Mouse (Mus musculus) midbrain, postnatal 0 days (tissue): ENCODE data around the gene Sox2. TPM values are rescaled to one million over a fixed set of nuclear protein-coding genes. Genes with fewer than 3 reads are reported as not detected.

Experiments used
- ATAC-seq: fragments of 200-750 bp; cut with Nextera tagmentation; 2 replicates; pipeline ENCODE4 v1.8.0; 2017; ENCODE audit warnings: moderate number of reproducible peaks, mild to moderate bottlenecking, moderate TSS enrichment, moderate library complexity; ENCODE audit not compliant: low FRiP score
- DNase-seq: peaks from one replicate; pipeline ENCODE4 v3.0.0-alpha.2; 2015; ENCODE audit warnings: low spot score
- H3K27ac ChIP-seq: fragments of 300-500 bp; sonication (generic); 2 replicates; pipeline ENCODE4 v1.5.1; 2014; ENCODE audit warnings: low read depth, mild to moderate bottlenecking, low read length, mixed read lengths
- H3K27me3 ChIP-seq: fragments of 300-500 bp; sonication (generic); 2 replicates; pipeline ENCODE4 v1.6.1; 2014; ENCODE audit warnings: low read length, control low read depth, mixed read lengths; ENCODE audit not compliant: insufficient read depth
- H3K36me3 ChIP-seq: fragments of 300-500 bp; sonication (generic); 2 replicates; pipeline ENCODE4 v1.6.1; 2014; ENCODE audit warnings: low read length, control low read depth, mixed read lengths; ENCODE audit not compliant: insufficient read depth
- H3K4me1 ChIP-seq: fragments of 300-500 bp; sonication (generic); 2 replicates; pipeline ENCODE4 v1.6.1; 2014; ENCODE audit warnings: mild to moderate bottlenecking, control low read depth, antibody characterized with exemption, low read length, mixed read lengths; ENCODE audit not compliant: insufficient read depth
- H3K4me2 ChIP-seq: fragments of 300-500 bp; sonication (generic); 2 replicates; pipeline ENCODE4 v1.6.1; 2014; ENCODE audit warnings: low read depth, mild to moderate bottlenecking, low read length, mixed read lengths; ENCODE audit not compliant: poor library complexity, severe bottlenecking
- H3K4me3 ChIP-seq: fragments of 300-500 bp; sonication (generic); 2 replicates; pipeline ENCODE4 v1.5.1; 2014; ENCODE audit warnings: low read depth, mild to moderate bottlenecking, low read length, moderate library complexity
- H3K9ac ChIP-seq: fragments of 300-500 bp; sonication (generic); replicated peaks from 2 replicates; pipeline ENCODE4 v1.6.1; 2014; ENCODE audit warnings: mild to moderate bottlenecking, low read length, moderate library complexity, mixed read lengths; ENCODE audit not compliant: poor library complexity, severe bottlenecking
- H3K9me3 ChIP-seq: fragments of 300-500 bp; sonication (generic); 2 replicates; pipeline ENCODE4 v1.6.1; 2016; ENCODE audit warnings: low read length, control low read depth
- CTCF ChIP-seq: IDR thresholded peaks from 2 replicates; pipeline ENCODE4 v1.5.1; 2016; ENCODE audit warnings: antibody characterized with exemption, mild to moderate bottlenecking
- WGBS: fragments of 180-500 bp; shearing (Covaris S2); extraction: QIAGEN DNeasy Blood & Tissue Kit; methylation state at CpG from one replicate; pipeline ENCODE4 v1.1.7; 2014; 5-methylcytosine and 5-hydroxymethylcytosine counted together
- polyA plus RNA-seq: library from polyadenylated mRNA; unstranded; fragments of >200 nt; fragmentation: Nextera tagmentation; extraction: Ambion mirVana; gene quantifications from 2 replicates; pipeline ENCODE4 v1.2.1, GENCODE M21; 2015
- total RNA-seq: library from RNA; depleted of rRNA; stranded (reverse); fragments of >200 nt; gene quantifications from 2 replicates; pipeline ENCODE4 v1.2.3, GENCODE M21; 2014

The Sox2 gene
- total and polyA plus RNA-seq, 2 experiments from 2014 or later = 29.7 to 79.1 TPM

DNA sequence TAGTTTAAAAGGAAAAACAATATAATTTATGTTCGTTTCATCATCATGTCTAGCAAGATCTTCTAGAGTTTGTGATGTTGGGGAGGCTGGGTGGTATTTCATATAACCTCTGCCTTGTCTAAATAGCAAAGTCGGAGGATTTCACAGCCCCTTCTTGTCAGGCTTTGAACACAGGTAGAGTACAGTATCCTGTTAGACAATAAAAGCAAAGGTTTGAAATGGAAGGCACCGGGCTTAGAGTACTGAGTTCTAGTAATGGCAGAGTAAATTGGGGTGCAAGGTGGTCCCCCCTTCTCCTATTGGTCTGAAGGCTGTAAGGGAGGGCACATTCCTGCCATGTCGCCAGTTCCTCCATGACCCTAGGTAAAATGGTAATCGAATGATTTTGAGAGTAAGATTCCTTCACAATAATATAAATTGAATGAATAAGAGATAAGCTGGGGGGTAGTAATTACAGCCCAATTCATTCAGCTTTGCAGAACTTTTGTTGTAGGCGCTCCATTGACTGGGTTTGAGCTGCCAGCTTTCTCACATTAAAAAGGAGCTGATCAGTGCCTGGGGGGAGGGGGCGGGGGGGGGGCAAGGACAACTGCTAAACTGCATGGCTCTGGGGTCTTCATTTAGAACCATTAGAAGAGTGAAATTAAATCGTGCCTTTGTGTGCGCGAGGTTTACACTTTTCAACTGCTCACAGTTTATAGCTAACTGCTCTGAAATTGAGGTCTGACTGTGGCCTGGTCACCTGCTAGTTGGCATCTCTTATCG, 5.3 kb downstream of the Sox2 start:
- Histone ChIP-seq H3K36me3 (no peaks in the 10 kb centered on the region), H3K4me2 (peak overlapping the region; percentile 40), H3K27ac (peak overlapping the region; percentile 48), H3K4me1 (no peaks in the 10 kb centered on the region), H3K9me3 (no peaks in the 10 kb centered on the region), H3K4me3 (peak overlapping the region; percentile 39), H3K27me3 (peaks cover 20% of the 10 kb centered on the region), H3K9ac (peak overlapping the region; percentile 51; the same call in 1 of the 2 replicates)
- TF ChIP-seq CTCF = no peak
- DNase-seq (no peak), ATAC-seq (no peak)
- 28% methylated on average over 11 of the region's 11 CpGs for WGBS

DNA sequence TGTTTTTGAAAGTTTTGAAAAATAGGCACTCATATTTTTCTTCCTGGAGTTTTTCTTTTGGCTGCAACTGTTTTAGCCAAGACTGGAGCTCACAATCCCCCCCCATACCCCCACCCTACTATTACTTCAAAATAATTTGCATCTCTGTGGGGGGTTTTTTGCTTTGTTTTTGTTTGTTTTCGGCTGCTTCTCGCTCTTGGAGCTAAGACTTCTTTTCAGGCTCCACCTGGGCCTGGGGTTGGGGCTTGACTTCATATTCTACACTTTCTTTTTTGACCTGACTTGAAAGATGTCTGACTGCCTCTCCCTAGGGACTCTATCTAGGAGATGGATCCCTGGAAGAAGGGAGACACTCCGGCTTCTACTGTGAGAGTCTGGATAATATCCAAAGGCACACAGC, 5.9 kb downstream of the Sox2 start:
- DNase-seq = no peak
- peaks cover 24% of the 10 kb centered on the region for H3K27me3 ChIP-seq

DNA sequence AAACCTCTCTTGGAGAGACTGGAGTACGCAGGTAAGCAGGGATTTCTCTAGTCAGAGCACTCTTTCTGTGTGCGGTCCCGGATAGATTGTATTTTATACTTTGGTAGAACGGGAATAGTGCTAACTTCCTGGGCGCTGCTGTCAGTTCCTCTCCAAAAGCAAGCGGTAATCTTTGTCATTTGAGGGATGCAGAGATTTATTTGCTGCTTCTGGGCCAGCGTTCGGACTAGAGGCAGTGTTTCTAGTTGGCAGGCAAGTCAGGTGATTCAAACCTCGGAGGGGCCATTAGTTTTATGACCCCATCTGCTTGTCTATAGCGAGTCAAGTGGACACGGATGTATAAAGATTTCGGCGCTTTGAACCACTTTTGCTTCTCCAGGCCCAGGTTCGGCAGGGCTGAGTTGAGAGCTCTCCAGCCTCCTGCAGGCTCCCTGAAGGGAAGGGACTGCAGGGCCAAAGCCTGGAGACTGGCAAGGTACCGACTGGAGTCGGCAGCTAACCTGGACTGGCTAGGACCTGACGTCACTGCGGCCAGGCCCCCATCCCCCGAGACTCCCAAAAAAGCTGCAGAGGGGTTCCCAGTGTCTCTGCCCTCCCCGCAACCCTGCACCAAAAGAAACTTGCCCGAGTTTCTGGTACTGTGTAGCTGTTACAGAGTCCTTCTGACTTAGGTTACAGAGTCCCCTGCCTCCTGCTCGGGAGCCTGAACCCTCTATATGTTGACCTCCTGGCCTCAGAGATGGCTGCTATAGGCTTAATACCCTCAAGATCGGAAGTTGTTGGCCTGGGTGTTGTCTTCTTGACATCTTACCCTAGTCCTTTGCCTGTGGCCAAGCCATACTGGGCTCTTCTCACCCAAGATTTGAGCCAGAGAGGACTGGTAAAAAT, 6.9 kb downstream of the Sox2 start:
- peaks cover 24% of the 10 kb centered on the region for H3K27me3 ChIP-seq
- ATAC-seq (no peak), DNase-seq (no peak)
- peak overlapping the region; percentile 51; the same call in 1 of the 2 replicates for H3K9ac ChIP-seq
- no peaks in the 10 kb centered on the region for H3K9me3 ChIP-seq
- H3K4me3 ChIP-seq = peak overlapping the region; percentile 39
- H3K4me1 ChIP-seq = no peaks in the 10 kb centered on the region
- WGBS = 16% methylated on average over 23 of the region's 23 CpGs
- peak overlapping the region; percentile 48 for H3K27ac ChIP-seq
- no peak for TF ChIP-seq CTCF
- H3K4me2 ChIP-seq = peak overlapping the region; percentile 40
- no peaks in the 10 kb centered on the region for H3K36me3 ChIP-seq

More for the DNA sequence above, 5.9 kb downstream of the Sox2 start:
- H3K4me1 ChIP-seq = no peaks in the 10 kb centered on the region
- peak overlapping the region; percentile 40 for H3K4me2 ChIP-seq
- no peak for ATAC-seq
- H3K9me3 ChIP-seq = no peaks in the 10 kb centered on the region
- WGBS = 26% methylated on average over 3 of the region's 3 CpGs
- no peak for TF ChIP-seq CTCF
- peak overlapping the region; percentile 39 for H3K4me3 ChIP-seq
- H3K36me3 ChIP-seq = no peaks in the 10 kb centered on the region
- H3K9ac ChIP-seq = peak overlapping the region; percentile 51
- peak overlapping the region; percentile 48 for H3K27ac ChIP-seq

DNA sequence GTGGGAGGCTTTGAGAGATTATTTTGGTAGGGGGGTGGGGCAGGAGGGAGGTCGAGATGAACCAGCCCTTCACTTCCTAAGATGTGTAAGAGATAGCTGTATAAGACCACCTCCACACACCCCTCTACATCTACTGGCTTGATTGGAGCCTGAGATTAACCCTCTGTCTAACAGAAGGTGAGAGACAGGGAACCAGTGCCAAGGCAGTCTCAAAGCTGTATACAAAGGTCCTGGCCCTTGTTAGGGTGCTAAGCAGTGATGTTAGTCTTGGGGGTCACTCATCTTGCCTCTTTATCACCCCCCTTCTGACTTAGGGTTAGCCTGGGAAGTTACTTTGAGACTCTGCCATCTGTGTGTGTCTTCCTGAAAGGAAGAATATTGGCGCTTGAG, 7.5 kb downstream of the Sox2 start:
- H3K9ac ChIP-seq = 0 out of 2 replicates have a peak overlapping the region, but pooled peaks have one; percentile 19

DNA sequence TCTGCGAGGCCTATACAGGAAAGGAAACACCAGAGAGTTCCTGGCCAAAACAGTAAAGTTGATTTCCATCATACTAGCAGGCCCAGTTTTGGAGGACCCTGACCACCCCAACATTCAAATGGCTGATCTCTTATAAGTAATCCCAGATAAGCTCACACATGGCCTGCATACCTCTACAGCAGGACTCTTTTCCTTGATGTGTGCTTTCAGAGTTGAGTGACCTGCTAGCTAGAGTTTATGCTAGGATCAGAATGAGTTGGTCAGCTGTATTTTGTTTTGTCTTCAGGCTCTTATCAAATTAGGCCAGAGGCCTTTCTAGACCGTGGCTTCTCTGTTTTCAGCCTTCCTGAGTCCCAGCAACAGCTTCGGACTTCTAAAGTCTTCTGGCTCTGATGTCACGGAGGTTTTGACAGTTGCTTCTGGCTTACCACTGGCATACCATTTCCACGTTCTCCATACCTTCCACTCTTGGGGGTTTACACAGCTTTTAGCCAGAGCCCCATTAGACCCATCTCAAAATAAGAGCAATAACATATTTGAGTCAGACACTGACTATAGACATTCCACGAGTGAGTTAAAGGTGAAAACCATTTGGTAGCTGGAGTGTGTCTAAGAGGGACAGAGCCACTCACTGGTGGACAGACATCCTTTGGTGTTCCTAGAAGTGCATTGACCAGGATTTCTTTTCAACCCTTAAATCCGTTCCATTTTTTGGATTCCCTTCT, 8.2 kb downstream of the Sox2 start:
- Histone ChIP-seq H3K4me3 (no peak overlapping the region; the same call in 1 of the 2 replicates), H3K4me1 (no peaks in the 10 kb centered on the region), H3K9ac (no peak overlapping the region), H3K36me3 (no peaks in the 10 kb centered on the region), H3K27ac (peak overlapping the region; percentile 48), H3K9me3 (no peaks in the 10 kb centered on the region), H3K27me3 (peaks cover 24% of the 10 kb centered on the region), H3K4me2 (peak overlapping the region; percentile 40)
- ATAC-seq (no peak), DNase-seq (no peak)
- 43% methylated on average over 7 of the region's 7 CpGs for WGBS
- TF ChIP-seq CTCF = no peak

More for the DNA sequence above, 7.5 kb downstream of the Sox2 start:
- TF ChIP-seq CTCF = no peak
- Histone ChIP-seq H3K27ac (peak overlapping the region; percentile 48), H3K4me1 (no peaks in the 10 kb centered on the region), H3K4me3 (peak overlapping the region; percentile 39; the same call in 1 of the 2 replicates), H3K27me3 (peaks cover 24% of the 10 kb centered on the region), H3K36me3 (no peaks in the 10 kb centered on the region), H3K4me2 (peak overlapping the region; percentile 40), H3K9me3 (no peaks in the 10 kb centered on the region)
- ATAC-seq (no peak), DNase-seq (no peak)
- WGBS = 45% methylated on average over 2 of the region's 2 CpGs
